Mouse (Mus musculus): ENCODE measurements around the gene Lama1.

The Lama1 gene

GRCm38 (mm10) chr17:67696694-67697386 lies at the start of gene Lama1:
Gene Lama1 (plus strand): TSS chr17:67697259.
- DNase-seq (ENCODE audit: extremely low spot score, low spot score): peak; percentile 91

- DNase-seq (ENCODE audit: extremely low spot score, low spot score): peak; percentile 44
Observed at GRCm38 (mm10) chr17:67651506-67651905, 45.6 kb upstream of the Lama1 start.

GRCm38 (mm10) chr17:67664299-67664698 lies 32.8 kb upstream of the Lama1 start:
- DNase-seq (ENCODE audit: extremely low spot score, low spot score): no peak

DNA sequence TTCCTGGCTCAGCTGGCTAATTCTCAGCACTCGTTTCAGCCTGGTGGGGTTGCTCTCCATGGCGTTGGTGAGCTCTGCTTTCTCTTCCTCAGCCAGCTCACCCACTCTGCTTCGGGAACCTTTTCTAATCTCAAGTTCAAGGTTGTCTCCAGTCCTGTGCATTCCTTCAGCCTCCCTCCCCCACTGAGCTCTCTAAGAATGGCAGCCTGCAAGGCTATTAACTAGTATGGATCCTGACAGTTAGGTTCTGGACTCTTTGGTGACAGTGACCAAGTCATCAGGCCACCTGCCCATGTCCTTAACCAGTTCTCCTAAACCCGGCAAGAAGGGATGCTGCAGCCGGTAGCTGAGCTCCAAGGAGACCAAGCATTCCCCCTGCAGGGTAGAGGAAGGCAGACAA lies 30.1 kb upstream of the Lama1 start:
- no peak for DNase-seq (ENCODE audit: extremely low spot score, low spot score)

GRCm38 (mm10) chr17:67667981-67668380 lies 29.1 kb upstream of the Lama1 start:
- peak; percentile 77 for DNase-seq (ENCODE audit: extremely low spot score, low spot score)

DNA sequence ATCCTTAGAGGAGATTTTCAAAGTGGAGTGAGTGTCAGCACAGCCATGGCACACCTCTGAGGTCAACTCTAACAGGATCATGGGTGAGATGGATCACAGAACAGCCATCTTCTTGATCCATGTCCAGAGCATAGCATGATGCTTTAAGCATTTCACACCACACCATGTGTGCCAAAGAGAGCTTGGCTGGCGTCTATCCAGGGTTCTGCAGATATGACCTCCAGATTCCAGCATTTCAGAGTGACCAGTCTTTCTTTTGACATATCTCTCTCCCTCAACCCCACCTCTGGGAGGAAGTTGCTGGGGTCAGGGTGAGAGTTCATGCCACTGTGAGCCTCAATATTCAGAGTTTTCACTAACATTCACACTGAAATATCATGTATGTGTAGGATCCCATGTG lies 18.5 kb upstream of the Lama1 start:
- DNase-seq (ENCODE audit: extremely low spot score, low spot score): no peak

DNA sequence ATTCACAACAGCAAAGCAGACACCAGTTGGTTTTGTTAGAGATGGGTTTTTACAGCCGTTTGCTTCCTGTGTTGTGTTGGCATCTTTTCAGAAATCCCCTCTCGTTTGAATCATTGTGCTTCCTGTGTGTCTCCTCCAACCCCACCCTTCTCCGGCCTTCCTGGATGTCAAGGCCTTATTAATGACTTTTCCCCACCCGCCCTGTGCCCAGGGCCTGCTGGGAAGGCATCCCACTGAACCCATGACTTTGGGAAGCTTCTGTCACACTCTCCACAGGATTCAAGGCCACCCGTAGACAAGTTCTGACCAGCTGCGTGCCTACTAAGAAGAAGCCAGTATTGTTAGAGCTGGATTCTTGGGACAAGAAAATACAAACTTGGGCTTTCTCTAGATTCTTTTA lies 16.0 kb upstream of the Lama1 start:
- no peak for DNase-seq (ENCODE audit: extremely low spot score, low spot score)

DNA sequence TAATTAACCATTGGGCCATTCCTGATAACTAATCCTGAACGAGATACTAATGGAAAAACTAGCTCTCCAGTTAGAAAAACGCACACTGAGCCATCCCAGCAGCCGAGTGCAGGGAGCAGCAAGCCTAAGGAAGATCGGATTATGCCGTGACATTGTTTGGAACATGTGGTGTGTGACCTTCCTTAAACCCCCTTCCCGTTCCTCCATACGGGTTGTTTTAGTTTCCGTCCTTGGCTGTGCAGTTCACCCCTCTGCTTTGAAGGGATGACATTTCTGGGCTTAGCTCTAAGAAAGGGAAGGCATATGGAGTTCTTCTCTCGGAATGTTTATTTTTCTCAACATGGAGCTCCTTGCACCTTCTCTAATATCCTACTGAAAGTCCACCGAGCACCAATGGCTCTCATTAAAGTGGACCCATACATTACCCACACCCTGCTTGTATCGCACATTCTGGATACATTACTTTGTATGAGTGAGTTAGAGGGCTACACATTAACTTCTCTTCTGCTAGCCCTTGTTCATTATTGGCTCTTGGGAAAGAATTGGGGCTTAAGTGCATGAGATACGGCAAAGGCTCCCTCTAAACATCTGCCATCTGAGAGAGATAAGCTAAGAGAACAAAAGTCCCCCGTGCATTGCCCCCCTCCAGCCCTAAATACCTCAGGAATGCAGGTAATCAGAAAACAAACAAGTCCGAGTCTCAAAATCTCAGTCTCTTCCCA lies 11.9 kb upstream of the Lama1 start:
- DNase-seq (ENCODE audit: extremely low spot score, low spot score): no peak

- DNase-seq (ENCODE audit: extremely low spot score, low spot score): no peak
Observed at GRCm38 (mm10) chr17:67687505-67687904, 9.6 kb upstream of the Lama1 start.

- DNase-seq (ENCODE audit: extremely low spot score, low spot score): peak; percentile 14
Observed at GRCm38 (mm10) chr17:67690689-67691088, 6.4 kb upstream of the Lama1 start.

DNA sequence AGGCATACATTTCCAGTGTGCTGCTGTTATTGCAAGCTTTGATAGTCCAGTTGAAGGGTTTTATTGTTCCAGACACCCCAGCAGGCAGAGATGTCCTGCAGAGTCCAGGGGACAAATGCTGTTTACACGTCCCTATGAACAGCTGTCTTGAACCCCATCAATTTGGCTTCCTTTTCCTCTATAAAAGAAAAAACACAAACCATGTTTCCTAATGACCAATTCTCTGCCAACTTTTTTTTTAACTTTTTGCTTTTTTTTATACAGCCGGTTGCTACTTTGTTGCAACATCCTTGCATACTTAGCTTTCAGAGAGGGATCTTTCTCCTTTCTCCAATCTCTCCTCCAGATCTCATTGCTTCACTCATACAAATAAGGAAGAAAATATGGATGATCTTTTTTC lies 4.4 kb upstream of the Lama1 start:
- no peak for DNase-seq (ENCODE audit: extremely low spot score, low spot score)

DNA sequence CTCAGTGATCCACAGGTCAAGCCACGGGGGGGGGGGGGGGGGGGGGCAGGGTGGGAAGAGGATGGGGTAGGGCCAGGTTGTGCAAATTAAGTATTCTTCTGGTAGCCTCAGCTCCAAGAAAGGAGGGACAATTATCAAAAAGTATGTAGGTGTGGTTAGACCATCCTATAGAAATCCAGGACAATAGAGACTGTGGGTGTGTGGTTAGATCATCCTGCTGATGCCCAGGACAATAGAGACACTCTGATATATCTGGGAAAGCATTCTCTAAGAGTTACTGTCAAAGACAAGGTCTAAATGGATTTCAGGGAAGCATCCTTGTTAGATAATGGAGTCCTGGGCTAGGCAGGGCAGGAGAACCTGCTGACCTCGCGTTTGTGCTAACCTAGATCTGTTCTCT lies 3.2 kb upstream of the Lama1 start:
- no peak for DNase-seq (ENCODE audit: extremely low spot score, low spot score)

GRCm38 (mm10) chr17:67697461-67697891 lies 417 bp downstream of the Lama1 start:
- DNase-seq (ENCODE audit: extremely low spot score, low spot score): peak; percentile 77

DNA sequence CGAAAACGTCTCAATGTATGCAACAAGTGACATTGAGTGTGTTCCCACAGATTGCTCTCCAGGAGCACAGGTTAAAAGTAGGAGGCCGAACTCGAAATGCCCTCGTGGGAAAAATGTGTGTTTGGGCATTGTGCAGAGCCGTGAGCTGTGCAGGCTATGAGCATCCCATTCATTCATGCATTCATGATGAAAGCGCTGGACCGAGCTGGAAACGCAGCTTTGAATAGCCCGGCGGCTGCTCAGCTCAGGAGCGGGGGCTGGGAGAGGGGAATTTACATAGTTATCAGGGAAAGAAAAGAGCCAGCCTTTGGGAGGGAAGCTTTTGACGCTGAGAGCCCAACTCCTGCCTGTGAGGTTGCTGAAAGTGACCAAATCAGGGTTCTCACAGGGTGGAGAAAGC lies 1.2 kb downstream of the Lama1 start:
- peak; percentile 80 for DNase-seq (ENCODE audit: extremely low spot score, low spot score)

DNA sequence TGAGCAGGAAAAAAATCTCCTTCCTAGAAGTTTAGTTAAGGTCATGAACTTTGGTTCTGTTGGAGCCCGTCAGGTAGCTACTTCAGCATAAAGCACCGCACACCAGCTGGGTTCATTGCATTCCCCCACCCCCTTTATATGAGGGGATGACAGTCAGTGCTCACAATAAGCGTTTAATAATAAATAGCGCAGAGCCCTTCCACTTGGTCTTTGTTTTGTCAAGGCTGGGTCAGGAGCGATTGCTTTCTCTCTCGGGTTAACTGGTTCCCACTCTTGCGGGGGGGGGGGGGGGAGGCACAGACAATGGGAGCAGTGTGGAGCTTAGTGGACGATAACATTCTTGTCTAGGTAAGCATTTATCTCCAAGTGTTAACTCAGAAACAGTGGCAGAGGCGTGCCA lies 4.7 kb downstream of the Lama1 start:
- no peak for DNase-seq (ENCODE audit: extremely low spot score, low spot score)

GRCm38 (mm10) chr17:67702941-67703340 lies 5.9 kb downstream of the Lama1 start:
- DNase-seq (ENCODE audit: extremely low spot score, low spot score): no peak

DNA sequence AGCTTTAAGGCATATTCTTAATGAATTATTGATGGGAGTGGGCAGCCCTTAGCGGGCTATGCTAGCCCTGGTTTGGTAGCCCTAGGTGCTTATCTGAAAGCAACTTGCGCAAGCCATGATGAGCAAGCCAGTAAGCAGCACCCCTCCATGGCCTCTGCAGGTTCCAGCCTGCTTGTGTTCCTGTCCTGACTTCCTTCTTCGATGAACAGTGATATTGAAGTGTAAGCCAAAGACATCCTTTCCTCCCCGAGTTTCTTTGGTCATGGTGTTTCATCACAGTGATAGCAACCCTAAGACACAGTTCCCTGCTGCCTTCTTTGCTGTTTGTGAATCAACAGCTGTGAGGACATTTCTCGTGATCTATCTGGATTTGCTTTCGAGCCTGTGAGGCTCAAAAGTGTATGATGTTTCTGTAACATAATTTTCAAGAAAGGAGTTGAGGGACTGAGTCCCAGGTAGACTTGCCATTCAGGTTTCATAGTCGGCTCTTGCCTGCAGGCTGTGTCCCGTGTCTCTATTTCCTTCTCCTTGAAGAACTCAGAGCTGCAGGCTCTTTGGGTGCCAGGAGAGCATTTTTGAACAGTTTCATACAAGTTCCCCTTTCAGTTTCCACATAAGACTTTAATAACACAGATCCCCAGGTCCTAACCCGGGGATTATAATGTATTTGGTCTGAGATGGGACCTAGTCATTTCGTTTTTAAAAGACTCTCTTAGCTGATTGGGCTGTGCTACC lies 8.1 kb downstream of the Lama1 start:
- DNase-seq (ENCODE audit: extremely low spot score, low spot score): no peak

- no peak for DNase-seq (ENCODE audit: extremely low spot score, low spot score)
Observed at GRCm38 (mm10) chr17:67706372-67706771, 9.3 kb downstream of the Lama1 start.

- DNase-seq (ENCODE audit: extremely low spot score, low spot score): no peak
Observed at GRCm38 (mm10) chr17:67707793-67708364, 10.8 kb downstream of the Lama1 start.

- no peak for DNase-seq (ENCODE audit: extremely low spot score, low spot score)
Observed at GRCm38 (mm10) chr17:67710377-67710781, 13.3 kb downstream of the Lama1 start.

GRCm38 (mm10) chr17:67711361-67711760 lies 14.3 kb downstream of the Lama1 start:
- DNase-seq (ENCODE audit: extremely low spot score, low spot score): no peak

- no peak for DNase-seq (ENCODE audit: extremely low spot score, low spot score)
Observed at GRCm38 (mm10) chr17:67712929-67713328, 15.9 kb downstream of the Lama1 start.
